Mouse (Mus musculus): Measurements from ENCODE around the gene Cnga3. TPM values are rescaled to one million over a fixed set of nuclear protein-coding genes. Genes with fewer than 3 reads are reported as not detected.

The Cnga3 gene
- not detected in 2 replicates for polyA plus RNA-seq (2016; fragmentation: Nextera tagmentation; extraction: Ambion mirVana)

DNA sequence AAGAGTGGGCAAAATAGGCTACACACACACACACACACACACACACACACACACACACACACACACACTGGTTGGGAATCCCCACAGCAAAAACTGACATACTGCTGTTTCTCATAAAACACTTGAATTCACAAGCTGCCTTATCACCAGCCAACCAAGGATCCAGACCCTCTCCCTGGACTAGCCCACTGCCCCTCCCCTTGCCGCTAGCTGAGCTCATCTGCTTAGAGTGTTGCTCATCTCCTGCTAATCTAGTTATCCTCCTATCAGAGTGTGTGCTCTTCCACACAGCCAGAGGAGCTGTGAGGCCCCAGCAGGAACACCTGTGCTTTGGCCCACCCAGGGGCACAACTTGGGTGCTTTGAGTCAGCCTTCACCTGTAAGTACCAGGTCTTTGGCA, at the start of gene Cnga3:
TSS of gene Cnga3 (plus strand) at position 291 of the 400 bp plus-strand sequence.
- no peaks in the 10 kb centered on the region for H3K9me3 ChIP-seq (replicated peaks)
- peaks cover 13% of the 10 kb centered on the region for H3K4me1 ChIP-seq
- no peak within 1 kb of the TSS for H3K27ac ChIP-seq (replicated peaks)
- H3K27me3 ChIP-seq (ENCODE audit: low read depth, poor library complexity, severe bottlenecking), result no peaks in the 10 kb centered on the region
- 73% methylated on average over 1 of the region's 1 CpGs for WGBS
- no peaks in the 10 kb centered on the region for H3K36me3 ChIP-seq
- no peak within 1 kb of the TSS for H3K4me3 ChIP-seq
- no peak for DNase-seq (ENCODE audit: low spot score)

GRCm38 (mm10) chr1:37166066-37166465, 48.2 kb upstream of the Cnga3 start:
- WGBS, result 81% methylated on average over 6 of the region's 6 CpGs
- no peak overlapping the region for H3K27ac ChIP-seq (replicated peaks)
- H3K9me3 ChIP-seq (replicated peaks), result peaks cover under 1% of the 10 kb centered on the region; the same call in 1 of the 2 replicates
- DNase-seq (ENCODE audit: low spot score), result no peak
- H3K4me1 ChIP-seq, result no peaks in the 10 kb centered on the region
- no peaks in the 10 kb centered on the region for H3K27me3 ChIP-seq (ENCODE audit: low read depth, poor library complexity, severe bottlenecking)
- no peaks in the 10 kb centered on the region for H3K36me3 ChIP-seq
- H3K4me3 ChIP-seq, result no peak overlapping the region

GRCm38 (mm10) chr1:37167918-37168317, 46.3 kb upstream of the Cnga3 start:
- no peaks in the 10 kb centered on the region for H3K9me3 ChIP-seq (replicated peaks)
- H3K36me3 ChIP-seq, result no peaks in the 10 kb centered on the region
- no peak for DNase-seq (ENCODE audit: low spot score)
- H3K4me3 ChIP-seq, result no peak overlapping the region
- no peaks in the 10 kb centered on the region for H3K4me1 ChIP-seq
- no peak overlapping the region for H3K27ac ChIP-seq (replicated peaks)
- 83% methylated on average over 7 of the region's 7 CpGs for WGBS
- H3K27me3 ChIP-seq (ENCODE audit: low read depth, poor library complexity, severe bottlenecking), result no peaks in the 10 kb centered on the region

DNA sequence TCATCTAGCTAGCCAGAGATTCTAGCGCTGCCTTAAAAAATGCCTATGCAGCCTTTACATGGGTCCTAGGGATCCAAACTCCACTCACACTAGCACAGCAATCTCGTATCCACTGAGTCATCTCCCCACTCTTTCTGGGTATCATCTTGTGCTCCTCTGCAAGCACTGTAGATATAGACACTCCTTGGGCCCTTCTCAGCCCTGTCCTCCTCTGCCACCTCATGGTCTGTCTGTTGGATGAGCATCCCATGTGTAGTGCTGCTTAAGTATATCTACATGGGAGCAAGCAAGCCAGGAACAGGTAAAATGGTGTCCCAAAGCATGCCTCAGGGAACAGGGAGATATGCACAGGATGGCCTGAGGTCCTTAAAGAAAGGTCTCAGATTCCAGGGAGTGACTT, 36.4 kb upstream of the Cnga3 start:
- WGBS, result 93% methylated on average over 2 of the region's 2 CpGs
- no peak for DNase-seq (ENCODE audit: low spot score)
- Histone ChIP-seq H3K36me3 (no peaks in the 10 kb centered on the region), H3K27ac (replicated peaks) (no peak overlapping the region), H3K4me3 (no peak overlapping the region), H3K27me3 (ENCODE audit: low read depth, poor library complexity, severe bottlenecking) (no peaks in the 10 kb centered on the region), H3K4me1 (no peaks in the 10 kb centered on the region), H3K9me3 (replicated peaks) (no peaks in the 10 kb centered on the region)

GRCm38 (mm10) chr1:37179852-37180251, 34.4 kb upstream of the Cnga3 start:
- H3K9me3 ChIP-seq (replicated peaks), result no peaks in the 10 kb centered on the region
- H3K4me1 ChIP-seq, result no peaks in the 10 kb centered on the region
- WGBS, result 78% methylated on average over 5 of the region's 5 CpGs
- H3K27ac ChIP-seq (replicated peaks), result no peak overlapping the region
- no peak overlapping the region for H3K4me3 ChIP-seq
- H3K27me3 ChIP-seq (ENCODE audit: low read depth, poor library complexity, severe bottlenecking), result no peaks in the 10 kb centered on the region
- H3K36me3 ChIP-seq, result no peaks in the 10 kb centered on the region
- DNase-seq (ENCODE audit: low spot score), result no peak

GRCm38 (mm10) chr1:37187050-37187449, 27.2 kb upstream of the Cnga3 start:
- H3K36me3 ChIP-seq, result no peaks in the 10 kb centered on the region
- H3K4me3 ChIP-seq, result no peak overlapping the region
- H3K4me1 ChIP-seq, result peaks cover 10% of the 10 kb centered on the region
- H3K27me3 ChIP-seq (ENCODE audit: low read depth, poor library complexity, severe bottlenecking), result no peaks in the 10 kb centered on the region
- WGBS, result 69% methylated on average over 6 of the region's 6 CpGs
- no peaks in the 10 kb centered on the region for H3K9me3 ChIP-seq (replicated peaks)
- no peak for DNase-seq (ENCODE audit: low spot score)
- no peak overlapping the region for H3K27ac ChIP-seq (replicated peaks)

- Histone ChIP-seq H3K4me1 (peaks cover 6% of the 10 kb centered on the region; the same call in 1 of the 2 replicates), H3K36me3 (no peaks in the 10 kb centered on the region), H3K4me3 (no peak overlapping the region), H3K27ac (replicated peaks) (no peak overlapping the region), H3K27me3 (ENCODE audit: low read depth, poor library complexity, severe bottlenecking) (no peaks in the 10 kb centered on the region), H3K9me3 (replicated peaks) (no peaks in the 10 kb centered on the region)
- WGBS, result 68% methylated on average over 4 of the region's 4 CpGs
- DNase-seq (ENCODE audit: low spot score), result no peak
Measured at GRCm38 (mm10) chr1:37194607-37195006, 19.6 kb upstream of the Cnga3 start.

DNA sequence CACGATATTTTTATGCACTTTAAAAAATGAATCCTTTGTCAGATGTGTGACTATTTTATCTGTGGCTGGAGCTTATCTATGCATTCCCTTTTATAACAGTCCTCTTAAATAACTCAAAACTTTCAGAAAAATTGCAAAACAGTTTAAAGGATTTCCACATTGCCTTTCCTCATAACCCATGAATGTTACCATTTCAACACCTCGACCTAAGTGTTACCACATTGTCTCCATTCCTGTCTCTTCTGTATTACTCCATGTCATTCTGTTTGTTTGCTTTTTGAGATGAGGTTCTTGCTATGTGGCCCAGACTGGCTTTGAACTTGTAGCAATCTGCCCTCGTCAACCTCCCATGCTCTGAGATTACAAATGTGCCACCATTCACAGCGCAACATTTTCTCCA, 12.8 kb upstream of the Cnga3 start:
- Histone ChIP-seq H3K4me3 (no peak overlapping the region), H3K27ac (replicated peaks) (no peak overlapping the region), H3K36me3 (no peaks in the 10 kb centered on the region), H3K9me3 (replicated peaks) (no peaks in the 10 kb centered on the region), H3K27me3 (ENCODE audit: low read depth, poor library complexity, severe bottlenecking) (no peaks in the 10 kb centered on the region), H3K4me1 (no peaks in the 10 kb centered on the region)
- no peak for DNase-seq (ENCODE audit: low spot score)
- 90% methylated on average over 4 of the region's 4 CpGs for WGBS

DNA sequence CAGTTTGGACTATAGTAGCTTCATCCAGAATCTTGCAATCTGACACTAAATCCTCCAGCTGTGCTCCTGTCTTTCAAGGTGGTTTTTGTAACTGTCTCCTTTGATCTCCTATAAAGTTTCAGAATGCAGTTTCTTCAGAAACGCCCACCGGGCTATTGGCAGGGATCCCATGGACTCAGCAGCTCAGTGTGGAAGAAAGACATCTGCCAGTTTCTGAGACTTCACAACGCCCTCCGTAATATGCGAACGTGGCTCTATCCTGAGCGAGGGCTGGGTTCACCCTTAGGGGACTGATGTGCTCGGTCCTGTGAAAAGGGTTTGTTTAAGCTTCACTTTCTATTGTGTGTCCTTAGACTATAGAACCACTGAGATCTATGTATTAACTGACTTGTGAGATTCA, 6.5 kb upstream of the Cnga3 start:
- Histone ChIP-seq H3K27me3 (ENCODE audit: low read depth, poor library complexity, severe bottlenecking) (no peaks in the 10 kb centered on the region), H3K4me3 (no peak overlapping the region), H3K27ac (replicated peaks) (no peak overlapping the region), H3K9me3 (replicated peaks) (no peaks in the 10 kb centered on the region), H3K4me1 (no peaks in the 10 kb centered on the region), H3K36me3 (no peaks in the 10 kb centered on the region)
- 88% methylated on average over 8 of the region's 8 CpGs for WGBS
- DNase-seq (ENCODE audit: low spot score), result no peak

GRCm38 (mm10) chr1:37212375-37212774, 1.9 kb upstream of the Cnga3 start:
- Histone ChIP-seq H3K27ac (replicated peaks) (no peak overlapping the region), H3K36me3 (no peaks in the 10 kb centered on the region), H3K27me3 (ENCODE audit: low read depth, poor library complexity, severe bottlenecking) (no peaks in the 10 kb centered on the region), H3K4me3 (no peak overlapping the region), H3K4me1 (no peaks in the 10 kb centered on the region), H3K9me3 (replicated peaks) (no peaks in the 10 kb centered on the region)
- WGBS, result 92% methylated on average over 9 of the region's 9 CpGs
- no peak for DNase-seq (ENCODE audit: low spot score)

DNA sequence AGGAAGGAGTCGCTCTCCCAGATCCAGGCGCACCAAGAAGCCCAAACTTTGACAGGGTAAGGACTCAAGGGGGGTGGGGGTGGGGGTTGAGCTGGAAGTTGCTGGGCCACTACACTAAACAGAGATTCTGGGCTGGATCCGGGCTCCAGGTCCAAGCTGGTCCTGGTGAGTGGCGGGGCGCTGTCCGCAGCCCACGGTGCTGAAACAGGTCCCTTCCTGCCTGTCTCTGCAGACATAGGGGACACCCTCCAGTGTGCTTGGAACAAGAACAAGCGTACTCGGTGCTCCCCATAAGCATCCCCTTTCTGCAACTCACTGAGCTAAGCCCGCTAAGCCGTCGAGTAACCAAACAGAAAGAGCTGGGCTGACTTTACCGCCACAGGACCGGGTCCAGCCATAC, 4.2 kb downstream of the Cnga3 start:
- 5% methylated on average over 14 of the region's 14 CpGs for WGBS

GRCm38 (mm10) chr1:37219593-37219992, 5.4 kb downstream of the Cnga3 start:
- H3K27ac ChIP-seq (replicated peaks), result no peak overlapping the region
- no peaks in the 10 kb centered on the region for H3K9me3 ChIP-seq (replicated peaks)
- H3K4me3 ChIP-seq, result no peak overlapping the region
- H3K4me1 ChIP-seq, result peaks cover 29% of the 10 kb centered on the region
- DNase-seq (ENCODE audit: low spot score), result no peak
- H3K27me3 ChIP-seq (ENCODE audit: low read depth, poor library complexity, severe bottlenecking), result no peaks in the 10 kb centered on the region
- 85% methylated on average over 5 of the region's 5 CpGs for WGBS
- no peaks in the 10 kb centered on the region for H3K36me3 ChIP-seq

More for the DNA sequence above, 4.2 kb downstream of the Cnga3 start:
- H3K4me3 ChIP-seq, result 0 out of 2 replicates have a peak overlapping the region, but pooled peaks have one; percentile 1
- peaks cover 29% of the 10 kb centered on the region for H3K4me1 ChIP-seq
- H3K27me3 ChIP-seq (ENCODE audit: low read depth, poor library complexity, severe bottlenecking), result no peaks in the 10 kb centered on the region
- no peaks in the 10 kb centered on the region for H3K36me3 ChIP-seq
- no peaks in the 10 kb centered on the region for H3K9me3 ChIP-seq (replicated peaks)
- DNase-seq (ENCODE audit: low spot score), result peak; percentile 68
- no peak overlapping the region for H3K27ac ChIP-seq (replicated peaks)

DNA sequence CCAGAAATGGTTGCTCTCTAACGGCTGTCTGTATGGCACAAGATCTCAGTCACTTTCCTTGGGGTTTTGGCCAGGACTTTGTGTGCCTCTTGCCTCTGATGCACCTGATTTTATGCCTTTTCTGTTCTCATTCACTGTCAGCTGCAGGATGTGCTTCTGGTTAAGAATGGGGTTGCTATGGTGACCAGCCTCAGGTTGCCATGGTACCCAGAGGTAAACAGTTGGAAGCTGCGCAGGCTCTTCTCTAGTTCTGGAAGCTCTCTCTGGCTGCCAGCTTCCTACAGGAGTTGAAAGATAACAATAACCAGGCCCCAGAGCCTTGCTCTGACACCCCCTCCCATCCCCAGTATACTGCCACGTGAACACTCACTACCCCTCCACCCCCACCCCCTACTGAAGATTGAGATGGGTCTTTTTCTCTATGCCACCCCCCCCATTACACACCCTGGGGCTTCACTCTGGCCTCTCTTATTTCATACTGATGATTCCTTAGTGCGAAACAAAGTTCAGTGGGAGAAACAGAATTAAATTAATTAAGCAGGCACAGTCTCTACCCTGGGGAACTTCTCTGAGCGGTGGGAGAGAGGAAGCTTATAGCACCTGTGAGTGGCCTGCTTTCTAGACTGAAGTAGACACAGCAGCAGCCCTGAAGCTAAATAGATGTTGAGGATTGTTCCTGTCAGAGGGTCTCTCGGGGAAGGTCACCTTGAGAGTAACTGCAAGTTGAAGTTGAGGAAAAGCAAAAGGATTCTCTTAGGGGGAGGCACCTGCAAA, 6.1 kb downstream of the Cnga3 start:
- 49% methylated on average over 6 of the region's 6 CpGs for WGBS
- H3K36me3 ChIP-seq, result no peaks in the 10 kb centered on the region
- no peaks in the 10 kb centered on the region for H3K9me3 ChIP-seq (replicated peaks)
- DNase-seq (ENCODE audit: low spot score), result peak; percentile 69
- H3K27ac ChIP-seq (replicated peaks), result no peak overlapping the region
- no peak overlapping the region for H3K4me3 ChIP-seq
- H3K27me3 ChIP-seq (ENCODE audit: low read depth, poor library complexity, severe bottlenecking), result no peaks in the 10 kb centered on the region
- peaks cover 29% of the 10 kb centered on the region for H3K4me1 ChIP-seq
